Mouse (Mus musculus) kidney, adult 8-10 months (tissue): Measurements from ENCODE around the gene Ptprn.

Experiments used
- DNase-seq, 2 experiments: peaks; one replicate each; pipeline ENCODE4 v3.0.0; 2022

The Ptprn gene

DNA sequence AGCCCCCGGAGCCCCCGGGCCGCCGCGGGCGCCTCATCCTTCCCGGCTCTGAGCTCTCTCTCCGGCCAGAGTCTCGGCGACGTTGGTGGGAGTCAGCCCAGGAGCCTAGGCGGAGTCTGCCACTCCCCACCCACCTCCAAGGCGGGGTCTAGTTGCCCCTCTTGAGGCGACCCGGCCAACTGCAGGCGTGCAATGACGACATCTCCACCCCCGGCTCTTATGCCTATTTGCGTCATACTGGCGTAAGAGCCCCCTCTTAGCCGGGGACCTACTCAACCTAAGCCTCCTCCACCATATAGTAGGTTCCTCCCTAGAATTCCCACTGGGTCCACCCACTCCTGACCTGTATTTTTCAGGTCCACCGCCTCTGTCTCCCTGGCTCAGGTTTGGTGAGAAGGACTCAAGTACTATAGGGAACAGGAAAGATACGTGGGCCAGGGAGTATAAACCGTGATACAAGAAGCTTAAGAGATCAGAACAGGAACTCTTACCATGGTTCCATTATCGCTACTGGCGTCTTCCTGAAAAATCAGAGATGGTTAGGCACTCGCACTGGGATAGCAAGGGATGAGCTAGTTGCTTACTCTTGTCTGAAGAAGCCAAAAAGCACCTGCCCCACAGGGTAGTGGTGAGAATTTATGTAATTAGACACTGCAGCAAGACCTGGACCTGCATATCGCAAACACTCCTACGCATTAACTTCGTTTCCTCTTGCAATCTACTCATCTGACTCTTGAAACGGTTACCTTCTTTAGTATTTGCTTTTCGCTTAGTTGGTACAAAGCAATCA is at the start of gene Ptprn:
Ptprn (minus strand) TSS at position 412 of the 790 bp plus-strand sequence.
- DNase-seq, result no peak

- no peak for DNase-seq
Measured at GRCm38 (mm10) chr1:75311694-75312093, 47.4 kb upstream of the Ptprn start.

DNA sequence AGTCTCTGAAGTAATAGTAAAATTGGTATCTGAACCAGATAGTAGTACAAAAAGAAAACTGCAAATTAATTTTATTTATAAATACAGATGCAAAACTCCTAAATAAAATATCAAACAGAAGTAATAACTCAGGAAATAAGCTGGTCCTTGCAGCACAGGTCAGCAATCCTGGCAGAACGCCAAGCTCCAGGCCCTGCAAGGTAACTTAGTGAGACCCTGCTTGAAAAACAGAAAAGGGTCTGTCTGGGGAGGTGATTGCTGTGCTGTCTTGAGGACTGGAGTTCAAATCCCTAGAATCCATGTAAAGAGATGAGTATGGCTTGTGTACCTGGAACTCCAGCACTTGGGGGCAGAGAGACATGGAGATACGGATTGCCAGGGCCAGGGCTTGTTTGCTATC is 40.4 kb upstream of the Ptprn start:
- DNase-seq, result no peak

GRCm38 (mm10) chr1:75294294-75294693 is 30.0 kb upstream of the Ptprn start:
- DNase-seq, result no peak

GRCm38 (mm10) chr1:75293331-75293701 is 29.0 kb upstream of the Ptprn start:
- DNase-seq, result no peak

DNA sequence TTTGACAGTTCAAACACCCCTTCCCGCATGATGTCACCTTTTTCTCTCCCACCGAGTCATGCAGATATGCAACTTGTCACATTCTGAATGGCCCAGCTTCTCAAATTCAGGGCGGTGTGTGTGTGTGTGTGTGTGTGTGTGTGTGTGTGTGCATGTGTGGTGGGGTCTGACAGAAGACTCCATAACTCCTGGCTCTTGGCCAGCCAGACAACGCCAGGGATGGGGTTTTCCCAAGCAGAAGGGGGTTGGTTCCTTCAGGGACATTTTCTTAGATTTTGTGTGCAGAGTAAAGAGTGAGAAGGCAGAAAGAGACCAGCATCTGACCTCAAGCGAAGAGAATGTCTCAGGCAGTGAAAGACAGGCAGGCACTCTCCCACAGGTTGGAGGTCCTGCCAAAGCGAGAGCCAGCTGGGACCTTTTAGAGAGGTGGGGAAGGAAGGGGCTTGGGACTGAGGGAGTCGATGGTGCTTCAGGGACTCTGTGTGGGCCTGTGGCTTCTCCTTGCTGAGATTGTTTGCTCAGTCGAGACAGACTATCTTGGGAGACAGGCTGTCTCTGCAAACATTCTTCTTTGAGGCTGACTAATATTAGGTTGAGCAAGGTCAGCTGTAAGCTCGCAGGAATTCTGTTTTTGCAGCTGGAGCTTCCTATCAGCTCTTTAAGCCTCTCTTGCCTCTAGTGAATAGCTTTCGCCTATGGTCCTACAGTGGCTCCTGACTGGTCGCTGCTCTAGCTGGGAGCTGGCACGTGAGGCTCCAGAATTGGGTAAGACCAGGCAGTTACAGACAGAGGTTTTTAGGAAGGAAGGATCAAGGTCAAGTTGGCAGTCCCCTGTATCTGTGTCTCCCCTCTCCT is 28.4 kb upstream of the Ptprn start:
- DNase-seq, result no peak

- no peak for DNase-seq
Measured at GRCm38 (mm10) chr1:75291321-75291720, 27.0 kb upstream of the Ptprn start.

DNA sequence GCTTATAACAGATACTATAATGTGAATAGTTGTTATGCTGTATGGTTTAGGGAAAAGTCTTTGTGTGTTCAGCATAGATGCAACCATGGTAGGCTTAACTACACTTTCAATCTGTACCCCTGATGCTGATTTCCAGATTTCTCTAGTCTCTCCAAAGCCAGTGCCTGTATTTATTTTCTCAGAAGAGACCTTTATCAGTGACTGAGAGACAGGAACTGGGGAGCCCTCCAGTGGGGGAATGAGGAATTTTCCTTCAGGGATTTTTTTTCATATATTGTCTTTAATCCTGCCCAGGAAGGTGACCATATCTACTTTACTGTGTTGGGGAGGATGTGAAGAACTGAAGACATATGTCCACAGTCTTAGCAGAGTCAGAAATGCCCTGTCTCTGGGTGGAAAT is 26.3 kb upstream of the Ptprn start:
- DNase-seq, result peak in 1 of 2 experiments; percentile 26

DNA sequence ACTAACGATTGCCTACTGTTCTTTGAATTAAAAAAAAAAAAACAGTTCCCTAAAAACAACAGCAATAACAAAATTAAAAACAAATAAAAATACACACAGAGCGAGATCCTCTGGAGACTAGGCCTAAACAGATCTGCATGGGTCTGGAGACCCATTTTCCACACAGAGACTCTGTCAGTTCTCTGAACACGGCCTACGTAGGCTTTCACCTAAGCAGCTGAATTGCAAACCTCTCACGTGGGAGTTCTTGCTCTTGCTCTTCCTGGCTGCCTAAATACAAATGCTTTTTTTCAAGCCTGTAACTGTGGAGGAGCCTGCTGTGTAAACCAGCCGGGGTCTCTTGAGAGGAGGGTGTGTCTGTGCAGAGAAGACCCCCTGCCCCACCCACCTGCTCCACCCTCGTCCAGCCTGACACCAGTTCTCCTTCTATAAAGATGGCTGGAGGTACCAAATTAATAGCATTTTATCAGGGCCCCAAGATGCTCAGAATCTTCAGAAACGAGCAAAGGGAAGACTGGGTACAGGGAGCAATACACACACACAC is 25.7 kb upstream of the Ptprn start:
- no peak for DNase-seq

- DNase-seq, result no peak
Measured at GRCm38 (mm10) chr1:75289376-75289775, 25.1 kb upstream of the Ptprn start.

GRCm38 (mm10) chr1:75284911-75285310 is 20.6 kb upstream of the Ptprn start:
- no peak for DNase-seq

DNA sequence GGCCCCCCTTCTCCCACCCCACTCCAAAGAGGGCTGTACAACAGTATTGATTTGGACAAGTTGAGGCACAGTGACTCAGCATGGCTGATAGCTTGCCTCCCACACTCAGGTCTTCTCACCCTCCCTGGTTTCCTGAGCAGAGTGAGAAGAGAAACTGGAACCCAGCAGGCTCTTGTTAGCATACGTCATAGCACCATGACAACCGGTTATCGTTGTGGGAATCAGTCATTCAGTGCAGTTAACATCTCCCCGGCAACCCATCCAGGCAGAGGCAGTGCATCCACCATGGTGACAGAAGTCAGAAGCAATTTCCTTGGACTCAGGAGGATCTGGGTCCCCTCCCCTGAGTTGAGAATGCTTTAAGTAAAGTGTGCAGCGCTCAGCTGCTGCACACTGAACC is 18.7 kb upstream of the Ptprn start:
- no peak for DNase-seq

GRCm38 (mm10) chr1:75278228-75278627 is 13.9 kb upstream of the Ptprn start, which contains the start of gene Resp18:
Gene Resp18, minus strand, starts transcription at chr1:75278415.
- no peak for DNase-seq

DNA sequence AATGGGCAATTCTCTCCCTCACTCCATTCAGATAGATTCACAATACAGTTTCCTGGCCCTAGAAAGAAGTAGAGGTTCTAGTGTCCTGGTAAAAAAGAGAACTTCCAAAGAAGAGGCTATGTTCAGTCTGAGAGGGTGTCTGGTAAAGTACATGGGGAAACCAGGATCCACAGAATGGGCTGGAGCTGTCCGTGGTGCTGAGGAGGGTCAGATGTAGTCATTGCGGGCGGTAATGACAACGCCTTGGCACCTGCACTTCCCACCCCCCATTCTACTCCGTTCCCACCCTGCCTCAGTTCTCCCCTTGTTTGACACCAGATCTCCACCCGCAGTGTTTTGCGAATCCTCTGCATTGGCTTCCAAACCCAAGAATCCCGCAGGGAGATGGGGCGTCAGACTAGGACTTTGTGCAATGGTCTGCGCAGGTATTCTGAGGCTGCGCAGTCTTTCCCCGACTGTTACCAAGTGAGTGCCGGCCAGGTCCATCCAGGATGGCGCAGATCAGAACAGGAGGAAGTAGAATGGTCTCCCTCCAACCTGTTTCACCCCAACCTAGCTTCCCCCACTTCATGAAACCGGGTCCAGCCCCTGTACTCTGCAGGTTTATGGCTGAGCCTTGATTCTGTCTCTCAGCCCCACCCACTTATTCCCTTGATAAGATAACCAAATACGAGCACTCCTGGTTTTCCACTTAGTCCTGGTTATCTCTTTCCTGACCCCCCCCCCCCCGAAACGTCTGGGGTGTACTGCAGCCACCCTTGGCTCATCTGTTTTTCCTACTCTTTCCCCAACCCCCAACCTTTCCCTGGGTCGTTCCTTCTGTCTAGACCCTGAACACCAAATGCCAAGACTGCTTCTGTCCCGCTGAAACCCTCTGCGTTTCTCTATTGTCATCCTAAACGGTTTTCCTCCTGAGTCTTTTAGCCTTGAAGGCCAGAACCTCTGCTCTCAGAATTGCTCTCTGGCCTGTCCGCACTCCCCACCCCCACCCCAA is 13.2 kb upstream of the Ptprn start:
- DNase-seq, result peak in 1 of 2 experiments; percentile 49

- DNase-seq, result peak in 1 of 2 experiments; percentile 52
Measured at GRCm38 (mm10) chr1:75262969-75263951, 1.0 kb downstream of the Ptprn start.

- DNase-seq, result no peak
Measured at GRCm38 (mm10) chr1:75261278-75261677, 3.0 kb downstream of the Ptprn start.

- no peak for DNase-seq
Measured at GRCm38 (mm10) chr1:75255516-75256046, 8.7 kb downstream of the Ptprn start.

GRCm38 (mm10) chr1:75254625-75255013 is 9.7 kb downstream of the Ptprn start:
- DNase-seq, result no peak

DNA sequence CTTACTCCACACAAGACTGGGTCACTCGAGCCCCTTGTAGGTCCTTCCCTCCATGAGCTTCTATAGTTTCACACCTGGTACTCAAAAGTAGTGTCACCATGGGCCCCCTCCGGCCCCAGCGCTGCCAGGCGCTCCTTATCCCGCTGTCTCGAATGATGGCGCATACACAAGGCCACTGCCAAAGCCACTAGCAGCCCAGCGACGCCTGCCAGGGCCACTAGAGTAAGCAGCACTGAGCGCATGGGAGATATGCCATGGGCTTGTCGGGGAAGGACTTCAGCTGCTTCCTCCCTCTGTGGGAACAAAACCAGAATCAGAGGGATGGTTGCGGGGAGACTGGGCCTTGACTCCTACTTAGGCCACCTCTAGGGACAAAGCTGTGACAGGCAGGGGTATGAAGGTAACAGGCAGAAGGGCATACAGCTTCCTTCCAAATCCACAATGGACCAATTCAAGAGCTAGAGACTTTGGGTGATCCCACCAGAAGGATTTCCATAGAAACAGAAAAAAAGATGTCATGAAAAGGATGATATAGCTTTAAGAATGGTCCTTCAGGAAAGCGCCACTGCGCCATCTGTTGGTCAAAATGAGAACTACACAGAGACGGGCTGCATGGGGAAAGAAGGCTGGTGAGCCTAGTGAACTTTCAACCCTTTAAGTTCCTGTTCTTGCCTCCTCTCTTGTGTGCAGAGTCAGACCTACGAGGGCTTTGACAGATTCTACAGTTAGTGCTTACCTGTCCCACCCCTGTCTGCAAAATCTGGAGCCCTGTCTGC is 10.3 kb downstream of the Ptprn start:
- DNase-seq, result peak; percentile 65 to 90

DNA sequence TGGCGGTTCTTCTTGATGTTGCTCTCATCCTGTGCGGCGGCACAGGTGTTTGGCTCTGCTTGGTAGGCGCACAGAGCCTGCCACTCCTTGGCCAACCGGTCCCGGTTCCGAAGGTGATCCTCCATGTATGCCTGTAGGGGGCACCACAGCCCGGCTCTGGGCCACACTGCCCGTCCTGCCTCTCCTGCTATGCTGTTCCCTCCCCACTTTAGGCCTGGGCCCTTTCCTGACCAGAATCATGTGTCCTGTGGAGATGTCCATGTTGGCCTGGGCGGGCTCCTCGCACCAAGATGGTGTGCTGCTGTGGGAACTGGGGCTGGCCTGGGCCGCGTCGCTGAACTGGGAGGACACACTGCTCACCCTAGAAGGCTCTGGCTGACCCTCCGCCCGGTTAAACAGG is 11.3 kb downstream of the Ptprn start:
- DNase-seq, result no peak
